Mouse (Mus musculus): ENCODE measurements at regions not wholly inside any gene's neighbourhood (a gene's known extent, or its start where the extent isn't known, plus 50 kb on each side); places are given as distances from the start of the nearest gene placed in this dataset.
A peak's percentile ranks its signal among the peaks of the same experiment; 100 is the strongest.

- H3K4me1 ChIP-seq (ENCODE audit: control insufficient read depth, insufficient read depth, low read length): no peaks in the 10 kb centered on the region
- TF ChIP-seq CTCF (IDR thresholded peaks at IDR 0.05; ENCODE audit: borderline replicate concordance, insufficient read depth, low read depth, low read length): no peak
- TF ChIP-seq POLR2A (IDR thresholded peaks at IDR 0.05; ENCODE audit: borderline replicate concordance, insufficient read depth, low read length): no peak
- no peak overlapping the region for H3K4me3 ChIP-seq (replicated peaks; ENCODE audit: insufficient read depth, low read depth, low read length)
- DNase-seq: no peak
- no peaks in the 10 kb centered on the region for H3K27me3 ChIP-seq (ENCODE audit: control insufficient read depth, insufficient read depth, low read length)
- WGBS: 84% methylated on average over 3 of the region's 3 CpGs
- no peak overlapping the region for H3K27ac ChIP-seq (ENCODE audit: insufficient read depth, low read length)
These were observed 472.4 kb downstream of the Ebf1 start for GRCm38 (mm10) chr11:45089561-45089960.

- peak; percentile 5 to 9 for DNase-seq
- H3K4me1 ChIP-seq (ENCODE audit: control insufficient read depth, insufficient read depth, low read length): peaks cover 3% of the 10 kb centered on the region; the same call in 1 of the 2 replicates
- no peaks in the 10 kb centered on the region for H3K27me3 ChIP-seq (ENCODE audit: control insufficient read depth, insufficient read depth, low read length)
- TF ChIP-seq POLR2A (IDR thresholded peaks at IDR 0.05; ENCODE audit: borderline replicate concordance, insufficient read depth, low read length): no peak
- TF ChIP-seq CTCF (IDR thresholded peaks at IDR 0.05; ENCODE audit: borderline replicate concordance, insufficient read depth, low read depth, low read length): no peak
- WGBS: 22% methylated on average over 12 of the region's 12 CpGs
- H3K27ac ChIP-seq (ENCODE audit: insufficient read depth, low read length): no peak overlapping the region
- no peak overlapping the region for H3K4me3 ChIP-seq (replicated peaks; ENCODE audit: insufficient read depth, low read depth, low read length)
These were observed 486.6 kb downstream of the Ebf1 start for GRCm38 (mm10) chr11:45103498-45104336.

- Histone ChIP-seq H3K4me3 (replicated peaks; ENCODE audit: insufficient read depth, low read depth, low read length) (no peak overlapping the region), H3K4me1 (ENCODE audit: control insufficient read depth, insufficient read depth, low read length) (no peaks in the 10 kb centered on the region), H3K27me3 (ENCODE audit: control insufficient read depth, insufficient read depth, low read length) (no peaks in the 10 kb centered on the region), H3K27ac (ENCODE audit: insufficient read depth, low read length) (no peak overlapping the region)
- DNase-seq: no peak
- WGBS: 78% methylated on average over 1 of the region's 1 CpGs
- TF ChIP-seq CTCF (IDR thresholded peaks at IDR 0.05; ENCODE audit: borderline replicate concordance, insufficient read depth, low read depth, low read length): no peak
- TF ChIP-seq POLR2A (IDR thresholded peaks at IDR 0.05; ENCODE audit: borderline replicate concordance, insufficient read depth, low read length): no peak
These were observed 499.6 kb downstream of the Ebf1 start for GRCm38 (mm10) chr11:45116702-45117101.

GRCm38 (mm10) chr11:45123276-45123675, 506.2 kb downstream of the Ebf1 start:
- TF ChIP-seq POLR2A (IDR thresholded peaks at IDR 0.05; ENCODE audit: borderline replicate concordance, insufficient read depth, low read length) (no peak), CTCF (IDR thresholded peaks at IDR 0.05; ENCODE audit: borderline replicate concordance, insufficient read depth, low read depth, low read length) (no peak)
- Histone ChIP-seq H3K27me3 (ENCODE audit: control insufficient read depth, insufficient read depth, low read length) (no peaks in the 10 kb centered on the region), H3K27ac (ENCODE audit: insufficient read depth, low read length) (no peak overlapping the region), H3K4me1 (ENCODE audit: control insufficient read depth, insufficient read depth, low read length) (no peaks in the 10 kb centered on the region), H3K4me3 (replicated peaks; ENCODE audit: insufficient read depth, low read depth, low read length) (no peak overlapping the region)
- DNase-seq: no peak
- WGBS: 60% methylated on average over 2 of the region's 2 CpGs

- no peak overlapping the region for H3K4me3 ChIP-seq (replicated peaks; ENCODE audit: insufficient read depth, low read depth, low read length)
- no peaks in the 10 kb centered on the region for H3K4me1 ChIP-seq (ENCODE audit: control insufficient read depth, insufficient read depth, low read length)
- 79% methylated on average over 2 of the region's 2 CpGs for WGBS
- no peak for DNase-seq
- no peak overlapping the region for H3K27ac ChIP-seq (ENCODE audit: insufficient read depth, low read length)
- TF ChIP-seq POLR2A (IDR thresholded peaks at IDR 0.05; ENCODE audit: borderline replicate concordance, insufficient read depth, low read length): no peak
- no peaks in the 10 kb centered on the region for H3K27me3 ChIP-seq (ENCODE audit: control insufficient read depth, insufficient read depth, low read length)
These were observed 519.7 kb downstream of the Ebf1 start for GRCm38 (mm10) chr11:45136781-45137180.

GRCm38 (mm10) chr11:45138351-45138975, 521.3 kb downstream of the Ebf1 start:
- Histone ChIP-seq H3K4me1 (ENCODE audit: control insufficient read depth, insufficient read depth, low read length) (no peaks in the 10 kb centered on the region), H3K4me3 (replicated peaks; ENCODE audit: insufficient read depth, low read depth, low read length) (no peak overlapping the region), H3K27ac (ENCODE audit: insufficient read depth, low read length) (no peak overlapping the region), H3K27me3 (ENCODE audit: control insufficient read depth, insufficient read depth, low read length) (no peaks in the 10 kb centered on the region)
- 88% methylated on average over 4 of the region's 4 CpGs for WGBS
- DNase-seq: no peak
- TF ChIP-seq POLR2A (IDR thresholded peaks at IDR 0.05; ENCODE audit: borderline replicate concordance, insufficient read depth, low read length) (no peak), CTCF (IDR thresholded peaks at IDR 0.05; ENCODE audit: borderline replicate concordance, insufficient read depth, low read depth, low read length) (no peak)

GRCm38 (mm10) chr11:45140490-45140889, 523.4 kb downstream of the Ebf1 start:
- Histone ChIP-seq H3K4me3 (replicated peaks; ENCODE audit: insufficient read depth, low read depth, low read length) (no peak overlapping the region), H3K4me1 (ENCODE audit: control insufficient read depth, insufficient read depth, low read length) (no peaks in the 10 kb centered on the region), H3K27me3 (ENCODE audit: control insufficient read depth, insufficient read depth, low read length) (no peaks in the 10 kb centered on the region), H3K27ac (ENCODE audit: insufficient read depth, low read length) (no peak overlapping the region)
- no peak for DNase-seq
- no peak for TF ChIP-seq POLR2A (IDR thresholded peaks at IDR 0.05; ENCODE audit: borderline replicate concordance, insufficient read depth, low read length)
- TF ChIP-seq CTCF (IDR thresholded peaks at IDR 0.05; ENCODE audit: borderline replicate concordance, insufficient read depth, low read depth, low read length): no peak
- 86% methylated on average over 1 of the region's 1 CpGs for WGBS

GRCm38 (mm10) chr11:45154070-45154469, 537.0 kb downstream of the Ebf1 start:
- TF ChIP-seq CTCF (IDR thresholded peaks at IDR 0.05; ENCODE audit: borderline replicate concordance, insufficient read depth, low read depth, low read length): no peak
- no peak for TF ChIP-seq POLR2A (IDR thresholded peaks at IDR 0.05; ENCODE audit: borderline replicate concordance, insufficient read depth, low read length)
- Histone ChIP-seq H3K27ac (ENCODE audit: insufficient read depth, low read length) (no peak overlapping the region), H3K4me3 (replicated peaks; ENCODE audit: insufficient read depth, low read depth, low read length) (no peak overlapping the region), H3K27me3 (ENCODE audit: control insufficient read depth, insufficient read depth, low read length) (no peaks in the 10 kb centered on the region), H3K4me1 (ENCODE audit: control insufficient read depth, insufficient read depth, low read length) (no peaks in the 10 kb centered on the region)
- no peak for DNase-seq
- WGBS: 90% methylated on average over 6 of the region's 6 CpGs

Data from cerebellum, adult 2 months (tissue).